Comparison of ENCODE assay signal across 13 mouse cellular contexts in genomic region chr2:172299126-172299921, GRCm38 (mm10). TPM values are rescaled to one million over a fixed set of nuclear protein-coding genes. Genes with fewer than 3 reads are reported as not detected.
DNase-seq lines count a peak whose midpoint lies in the region; ATAC-seq lines count a peak whose summit lies in the region.
"Had no signal": no experiment of that assay in that cellular context is flagged by ENCODE, and none has a peak within 500 bp of the region (broad histone marks: within the 10 kb centered on the region; RNA-seq: fewer than 3 reads in every experiment).

No protein-coding gene starts in this region.

- H3K4me3 ChIP-seq in liver, embryonic 12.5 days: no peak overlapping the region
- H3K4me3 ChIP-seq in liver, embryonic 11.5 days (ENCODE audit: low read depth, low read length): no peak overlapping the region
- no peak overlapping the region for H3K4me3 ChIP-seq in embryonic facial prominence, embryonic 13.5 days
- no peak overlapping the region for H3K4me3 ChIP-seq in hindbrain, embryonic 15.5 days
- no peak overlapping the region for H3K4me3 ChIP-seq in neural tube, embryonic 13.5 days

- 33% methylated on average over 14 of the region's 14 CpGs for WGBS in liver, embryonic 12.5 days (ENCODE audit: insufficient replicate concordance)
- WGBS in liver, embryonic 11.5 days: 30% methylated on average over 14 of the region's 14 CpGs
- 6% methylated on average over 14 of the region's 14 CpGs for WGBS in embryonic facial prominence, embryonic 13.5 days
- 7% methylated on average over 14 of the region's 14 CpGs for WGBS in hindbrain, embryonic 15.5 days
- WGBS in neural tube, embryonic 13.5 days: 7% methylated on average over 14 of the region's 14 CpGs

- H3K4me1 ChIP-seq in liver, embryonic 12.5 days: peaks cover 42% of the 10 kb centered on the region
- peaks cover 22% of the 10 kb centered on the region for H3K4me1 ChIP-seq in liver, embryonic 11.5 days (replicated peaks; ENCODE audit: control insufficient read depth, insufficient read depth, low read length)
- H3K4me1 ChIP-seq in embryonic facial prominence, embryonic 13.5 days: peaks cover 22% of the 10 kb centered on the region
- H3K4me1 ChIP-seq in hindbrain, embryonic 15.5 days (replicated peaks): peaks cover 17% of the 10 kb centered on the region
- H3K4me1 ChIP-seq in neural tube, embryonic 13.5 days (replicated peaks): peaks cover 15% of the 10 kb centered on the region

- no peak for ATAC-seq in liver, embryonic 12.5 days
- ATAC-seq in liver, embryonic 11.5 days (replicated peaks; ENCODE audit: low FRiP score): no peak
- ATAC-seq in embryonic facial prominence, embryonic 13.5 days (ENCODE audit: insufficient number of reproducible peaks, insufficient read depth, low FRiP score, low TSS enrichment, low read depth): 0 out of 2 replicates have a peak, but pooled peaks have one; percentile 63
- ATAC-seq in hindbrain, embryonic 15.5 days (ENCODE audit: low FRiP score, low read depth): peak; percentile 57; the same call in 1 of the 2 replicates
- peak; percentile 65; the same call in 1 of the 2 replicates for ATAC-seq in neural tube, embryonic 13.5 days (ENCODE audit: low read depth)

- peak overlapping the region; percentile 88 for H3K27ac ChIP-seq in liver, embryonic 12.5 days
- no peak overlapping the region; the same call in 1 of the 2 replicates for H3K27ac ChIP-seq in liver, embryonic 11.5 days (ENCODE audit: low read depth, low read length)
- H3K27ac ChIP-seq in embryonic facial prominence, embryonic 13.5 days: peak overlapping the region; percentile 48; the same call in 1 of the 2 replicates
- peak overlapping the region; percentile 72 for H3K27ac ChIP-seq in hindbrain, embryonic 15.5 days (replicated peaks)
- H3K27ac ChIP-seq in neural tube, embryonic 13.5 days (replicated peaks): peak overlapping the region; percentile 82

- no peaks in the 10 kb centered on the region for H3K36me3 ChIP-seq in liver, embryonic 12.5 days
- H3K36me3 ChIP-seq in liver, embryonic 11.5 days (ENCODE audit: control insufficient read depth, insufficient read depth, low read length): no peaks in the 10 kb centered on the region
- no peaks in the 10 kb centered on the region for H3K36me3 ChIP-seq in embryonic facial prominence, embryonic 13.5 days
- H3K36me3 ChIP-seq in hindbrain, embryonic 15.5 days: no peaks in the 10 kb centered on the region
- H3K36me3 ChIP-seq in neural tube, embryonic 13.5 days: no peaks in the 10 kb centered on the region

- H3K27me3 ChIP-seq in liver, embryonic 12.5 days (replicated peaks): no peaks in the 10 kb centered on the region
- no peaks in the 10 kb centered on the region for H3K27me3 ChIP-seq in liver, embryonic 11.5 days (replicated peaks; ENCODE audit: control insufficient read depth, insufficient read depth, low read length)
- no peaks in the 10 kb centered on the region for H3K27me3 ChIP-seq in embryonic facial prominence, embryonic 13.5 days
- H3K27me3 ChIP-seq in hindbrain, embryonic 15.5 days: no peaks in the 10 kb centered on the region
- no peaks in the 10 kb centered on the region for H3K27me3 ChIP-seq in neural tube, embryonic 13.5 days

- no peak for DNase-seq in liver, embryonic 11.5 days (ENCODE audit: low spot score)
- no peak for DNase-seq in adrenal gland, postnatal 4 days (ENCODE audit: low spot score in 2 of 2)
- no peak for DNase-seq in heart, postnatal 36 days
- DNase-seq in gastrocnemius, postnatal 36 days: no peak
- DNase-seq: cerebellum, adult 18-20 months; kidney, adult 9 months; lung, postnatal 10 days had no signal

- peak overlapping the region; percentile 58 for H3K4me2 ChIP-seq in liver, embryonic 12.5 days
- no peak overlapping the region for H3K4me2 ChIP-seq in liver, embryonic 11.5 days
- peak overlapping the region; percentile 32 for H3K4me2 ChIP-seq in embryonic facial prominence, embryonic 13.5 days
- 0 out of 2 replicates have a peak overlapping the region, but pooled peaks have one; percentile 7 for H3K4me2 ChIP-seq in hindbrain, embryonic 15.5 days
- peak overlapping the region; percentile 16 for H3K4me2 ChIP-seq in neural tube, embryonic 13.5 days

- peak overlapping the region; percentile 60 for H3K9ac ChIP-seq in liver, embryonic 12.5 days
- no peak overlapping the region for H3K9ac ChIP-seq in liver, embryonic 11.5 days (ENCODE audit: low read depth, low read length)
- no peak overlapping the region for H3K9ac ChIP-seq in embryonic facial prominence, embryonic 13.5 days
- H3K9ac ChIP-seq in hindbrain, embryonic 15.5 days: no peak overlapping the region
- H3K9ac ChIP-seq in neural tube, embryonic 13.5 days: 0 out of 2 replicates have a peak overlapping the region, but pooled peaks have one; percentile 6

- H3K9me3 ChIP-seq in liver, embryonic 12.5 days (replicated peaks): no peaks in the 10 kb centered on the region
- no peaks in the 10 kb centered on the region for H3K9me3 ChIP-seq in liver, embryonic 11.5 days (ENCODE audit: control insufficient read depth, low read length)
- H3K9me3 ChIP-seq in embryonic facial prominence, embryonic 13.5 days: no peaks in the 10 kb centered on the region
- H3K9me3 ChIP-seq in hindbrain, embryonic 15.5 days: no peaks in the 10 kb centered on the region
- H3K9me3 ChIP-seq in neural tube, embryonic 13.5 days: no peaks in the 10 kb centered on the region

- intact Hi-C loops in heart, postnatal 36 days (cut with DNase I): no loop called here
- intact Hi-C loops in gastrocnemius, postnatal 36 days (cut with DNase I): no loop called here

RNA-seq across cellular contexts. Expression of gene Fam210b, which starts 46.0 kb away (rescaled TPM):
- polyA plus RNA-seq in liver, embryonic 12.5 days (2016; fragmentation: Nextera tagmentation; extraction: Ambion mirVana): 128 and 138 TPM in 2 replicates
- polyA plus RNA-seq in liver, embryonic 11.5 days (2014; fragmentation: Nextera tagmentation; extraction: Ambion mirVana): 56.2 and 63.7 TPM in 2 replicates
- polyA plus RNA-seq in embryonic facial prominence, embryonic 13.5 days (2015; fragmentation: Nextera tagmentation; extraction: Ambion mirVana): 21.8 and 26.5 TPM in 2 replicates
- 17.8 and 19.2 TPM in 2 replicates for polyA plus RNA-seq in hindbrain, embryonic 15.5 days (2015; fragmentation: Nextera tagmentation; extraction: Ambion mirVana)
- polyA plus RNA-seq in neural tube, embryonic 13.5 days (2015; fragmentation: Nextera tagmentation; extraction: Ambion mirVana): 29.9 and 33.0 TPM in 2 replicates
- 10 to 100 TPM; 28.4 to 33.2 TPM for total RNA-seq in adrenal gland, postnatal 4 days (2021)
- total RNA-seq in heart, postnatal 36 days (2021): 1 to 10 TPM; 6.8 to 7.1 TPM
- total RNA-seq in gastrocnemius, postnatal 36 days (2021): 1 to 10 TPM; 3.9 to 4.6 TPM

RNA-seq across cellular contexts. Expression of gene Mc3r, which starts 51.0 kb away (rescaled TPM):
- polyA plus RNA-seq in liver, embryonic 12.5 days (2016; fragmentation: Nextera tagmentation; extraction: Ambion mirVana): 0.05 and 0.12 TPM in 2 replicates
- 0.06 and 0.08 TPM in 2 replicates for polyA plus RNA-seq in liver, embryonic 11.5 days (2014; fragmentation: Nextera tagmentation; extraction: Ambion mirVana)
- not detected in 2 replicates for polyA plus RNA-seq in embryonic facial prominence, embryonic 13.5 days (2015; fragmentation: Nextera tagmentation; extraction: Ambion mirVana)
- 0.08 and 0.21 TPM in 2 replicates for polyA plus RNA-seq in hindbrain, embryonic 15.5 days (2015; fragmentation: Nextera tagmentation; extraction: Ambion mirVana)
- 0.21 TPM in 1 of 2 replicates, not detected in the other for polyA plus RNA-seq in neural tube, embryonic 13.5 days (2015; fragmentation: Nextera tagmentation; extraction: Ambion mirVana)
- total RNA-seq in adrenal gland, postnatal 4 days (2021): not detected
- not detected for total RNA-seq in heart, postnatal 36 days (2021)
- not detected for total RNA-seq in gastrocnemius, postnatal 36 days (2021)
- polyA plus RNA-seq: heart, embryonic 14.5 days; stomach, embryonic 16.5 days had no signal

Comparison
In these comparisons a context has a peak if more than half of its experiments do, and no peak if none do; other contexts are left out.
1. H3K9ac ChIP-seq: peak in liver, embryonic 12.5 days (single experiment) and neural tube, embryonic 13.5 days (single experiment); none in liver, embryonic 11.5 days (single experiment), embryonic facial prominence, embryonic 13.5 days (single experiment) and hindbrain, embryonic 15.5 days (single experiment).
2. ATAC-seq: peak in embryonic facial prominence, embryonic 13.5 days (single experiment), hindbrain, embryonic 15.5 days (single experiment) and neural tube, embryonic 13.5 days (single experiment); none in liver, embryonic 12.5 days (single experiment) and liver, embryonic 11.5 days (single experiment).